8 mouse cellular contexts compared by ENCODE assay signal in genomic region chr11:97936758-97937157, GRCm38 (mm10). TPM values are rescaled to one million over a fixed set of nuclear protein-coding genes. Genes with fewer than 3 reads are reported as not detected.
DNase-seq lines count a peak whose midpoint lies in the region; ATAC-seq and TF ChIP-seq lines count a peak whose summit lies in the region.

No protein-coding gene starts in this region.

- no peaks in the 10 kb centered on the region for H3K27me3 ChIP-seq in liver, embryonic 14.5 days (ENCODE audit: control insufficient read depth, insufficient read depth, low read length)

- no peak overlapping the region for H3K4me2 ChIP-seq in liver, embryonic 14.5 days (ENCODE audit: low read depth)

- no peak for ATAC-seq in cerebellum, adult (ENCODE audit: insufficient number of reproducible peaks, low FRiP score, low TSS enrichment)
- ATAC-seq in liver, embryonic 14.5 days (ENCODE audit: insufficient read depth) = no peak

- H3K9ac ChIP-seq in liver, embryonic 14.5 days (replicated peaks) = no peak overlapping the region

- H3K4me3 ChIP-seq in liver, embryonic 14.5 days (ENCODE audit: insufficient read depth in 1 of 2, low read depth in 2 of 2, low read length in 2 of 2) = no peak overlapping the region

- TF ChIP-seq CTCF in liver, embryonic 14.5 days (IDR thresholded peaks at IDR 0.05; ENCODE audit: low read depth) = peak; percentile 80

- peaks cover 0 to 7% of the 10 kb centered on the region in 2 experiments; a peak in 1 of 4 replicates for H3K4me1 ChIP-seq in liver, embryonic 14.5 days (replicated peaks; ENCODE audit: control insufficient read depth in 2 of 2, insufficient read depth in 2 of 2, low read length in 1 of 2)

- H3K36me3 ChIP-seq in liver, embryonic 14.5 days (replicated peaks; ENCODE audit: control insufficient read depth, insufficient read depth, low read depth) = no peaks in the 10 kb centered on the region

- peak; percentile 66 to 67 for DNase-seq in cerebellum, postnatal 10 days
- DNase-seq in left cerebral cortex, postnatal 14 days (ENCODE audit: low spot score in 2 of 2) = peak; percentile 43 to 56
- no peak for DNase-seq in left cerebral cortex, postnatal 10 days (ENCODE audit: extremely low spot score in 1 of 2, low spot score in 2 of 2)
- peak; percentile 64 to 73 for DNase-seq in adrenal gland, adult 18-20 months (ENCODE audit: low spot score in 2 of 2)
- peak; percentile 62 for DNase-seq in forelimb bud, embryonic 11.5 days (ENCODE audit: low read depth, low spot score)
- peak in 2 of 3 experiments; percentile 28 to 44 for DNase-seq in liver, embryonic 14.5 days (ENCODE audit: low read depth in 3 of 3, low spot score in 3 of 3)
- peak; percentile 49 for DNase-seq in spleen, adult 12 weeks (ENCODE audit: low spot score)

- no peak overlapping the region for H3K27ac ChIP-seq in liver, embryonic 14.5 days

- intact Hi-C loops in left cerebral cortex, postnatal 14 days (cut with DNase I) = no loop called here
- intact Hi-C loops in left cerebral cortex, postnatal 10 days (cut with DNase I) = loop anchor here (5.0 kb wide), 1 partner anchor 51 kb away; the partner anchor contains the start of gene Plxdc1

- WGBS in liver, embryonic 14.5 days (ENCODE audit: insufficient replicate concordance) = 38% methylated on average over 3 of the region's 3 CpGs

- no peak for TF ChIP-seq EP300 in liver, embryonic 14.5 days (IDR thresholded peaks at IDR 0.05; ENCODE audit: low read depth)

- no peaks in the 10 kb centered on the region for H3K9me3 ChIP-seq in liver, embryonic 14.5 days (ENCODE audit: control insufficient read depth, low read length)

RNA-seq across cellular contexts. Expression of gene Plxdc1, which starts 49.5 kb away (rescaled TPM):
- 10 to 100 TPM in 1 of 2 experiments, 1 to 10 TPM in 1; 9.8 to 14.9 TPM for total RNA-seq in left cerebral cortex, postnatal 14 days (2021)
- 1 to 10 TPM; 5.9 to 8.3 TPM for total RNA-seq in left cerebral cortex, postnatal 10 days (2021)
- total RNA-seq in adrenal gland, adult 18-20 months (2021) = 10 to 100 TPM in 1 of 2 experiments, 1 to 10 TPM in 1; 6.9 to 16.2 TPM
- 0.38 and 0.45 TPM in 2 replicates for polyA plus RNA-seq in liver, embryonic 14.5 days (2012; rRNA removed)
- 0.20 and 0.58 TPM in 2 replicates for polyA plus RNA-seq in liver, embryonic 14.5 days (2014; fragmentation: Nextera tagmentation; extraction: Ambion mirVana)

RNA-seq across cellular contexts. Expression of gene Fbxo47, which starts 52.8 kb away (rescaled TPM):
- total RNA-seq in left cerebral cortex, postnatal 14 days (2021) = under 1 TPM; 0.86 to 0.99 TPM
- total RNA-seq in left cerebral cortex, postnatal 10 days (2021) = under 1 TPM; 0.63 to 0.86 TPM
- 1 to 10 TPM in 1 of 2 experiments, under 1 TPM in 1; 0.58 to 1.2 TPM for total RNA-seq in adrenal gland, adult 18-20 months (2021)
- 0.17 and 0.30 TPM in 2 replicates for polyA plus RNA-seq in liver, embryonic 14.5 days (2012; rRNA removed)
- polyA plus RNA-seq in liver, embryonic 14.5 days (2014; fragmentation: Nextera tagmentation; extraction: Ambion mirVana) = 0.28 and 0.51 TPM in 2 replicates

RNA-seq across cellular contexts. Expression of gene Arl5c, which starts 59.2 kb away (rescaled TPM):
- total RNA-seq in left cerebral cortex, postnatal 14 days (2021) = 1 to 10 TPM; 2.2 to 2.3 TPM
- 1 to 10 TPM; 2.6 to 3.7 TPM for total RNA-seq in left cerebral cortex, postnatal 10 days (2021)
- under 1 TPM; 0.45 to 0.63 TPM for total RNA-seq in adrenal gland, adult 18-20 months (2021)
- polyA plus RNA-seq in liver, embryonic 14.5 days (2012; rRNA removed) = 1.8 and 2.2 TPM in 2 replicates
- polyA plus RNA-seq in liver, embryonic 14.5 days (2014; fragmentation: Nextera tagmentation; extraction: Ambion mirVana) = 6.0 and 6.4 TPM in 2 replicates

Comparison
In these comparisons a context has a peak if more than half of its experiments do, and no peak if none do; other contexts are left out.
1. DNase-seq: peak in cerebellum, postnatal 10 days (2 of 2), left cerebral cortex, postnatal 14 days (2 of 2), adrenal gland, adult 18-20 months (2 of 2), forelimb bud, embryonic 11.5 days (single experiment), liver, embryonic 14.5 days (2 of 3) and spleen, adult 12 weeks (single experiment); none in left cerebral cortex, postnatal 10 days (0 of 2).